Mouse (Mus musculus) telencephalon, adult 2 months (tissue): ENCODE data around the gene Gm9767.

Source experiments
- DNase-seq: peaks from one replicate; pipeline ENCODE4 v3.0.0-alpha.2; 2011; ENCODE audit warnings: low read depth, low spot score

Gene Gm9767

DNA sequence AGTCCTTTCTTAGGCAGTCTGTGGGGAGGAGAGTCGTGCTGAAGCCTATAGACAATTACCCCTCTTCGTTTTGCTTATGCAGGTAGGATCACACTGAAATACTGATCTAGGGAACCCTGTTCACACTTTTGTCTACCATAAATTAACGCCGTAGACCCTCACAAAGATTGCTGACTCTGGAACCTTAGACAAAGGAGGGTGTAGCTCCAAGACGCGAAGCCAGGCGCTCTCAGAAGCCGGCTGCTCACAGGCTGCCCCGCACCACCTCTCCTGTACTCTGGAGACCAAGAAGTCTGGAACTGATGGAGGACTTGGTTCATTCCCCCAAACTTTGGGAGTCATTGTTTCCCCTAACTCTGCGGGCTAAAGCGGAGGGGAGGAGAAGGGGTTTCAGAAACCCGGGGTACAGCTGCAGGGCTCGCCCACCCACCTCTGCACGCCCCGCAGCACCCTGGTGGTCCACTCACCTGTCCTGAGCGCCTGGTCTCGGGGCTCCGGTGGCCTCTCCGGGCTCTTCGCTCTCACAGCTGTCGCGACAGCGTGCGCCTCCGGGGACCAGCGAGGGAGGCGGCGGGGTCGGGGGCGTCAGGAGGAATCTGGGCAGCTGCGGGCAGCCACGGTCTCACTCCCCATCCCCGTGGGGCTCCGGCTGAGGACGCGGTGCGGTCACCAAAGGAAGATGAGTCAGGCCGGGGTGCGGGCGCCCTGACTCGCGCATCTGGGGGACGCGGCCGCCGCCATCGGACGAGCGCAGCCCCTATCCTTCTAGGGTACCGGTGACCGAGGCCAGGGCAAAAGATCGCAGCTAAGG is at the start of gene Gm9767:
Gm9767 (plus strand) TSS at position 585 of the 811 bp plus-strand sequence.
- no peak for DNase-seq

GRCm38 (mm10) chr10:26034931-26035330 is 43.1 kb upstream of the Gm9767 start:
- DNase-seq, result peak; percentile 88

GRCm38 (mm10) chr10:26051177-26051576 is 26.9 kb upstream of the Gm9767 start:
- DNase-seq, result no peak

- DNase-seq, result peak; percentile 60
Observed at GRCm38 (mm10) chr10:26059662-26060307, 18.3 kb upstream of the Gm9767 start.

DNA sequence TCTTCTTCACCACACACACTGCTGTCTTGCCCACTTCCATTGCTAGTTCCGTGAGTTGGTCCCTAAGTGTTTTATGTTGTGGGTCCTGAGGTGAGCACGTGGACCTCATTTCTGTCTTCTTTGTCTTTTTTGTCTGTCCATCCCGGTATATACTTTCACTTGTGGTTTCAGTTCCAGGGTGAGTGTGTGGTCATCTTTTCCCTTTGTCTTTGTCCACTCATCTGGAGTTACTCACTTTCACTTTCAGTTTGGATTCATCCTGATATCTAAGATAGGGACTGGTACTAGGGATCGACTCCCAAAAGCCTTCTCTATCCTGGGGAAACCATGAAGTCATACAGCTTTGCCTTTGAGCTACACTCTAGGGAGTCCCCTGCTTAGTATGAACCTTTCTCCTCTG is 15.0 kb upstream of the Gm9767 start:
- no peak for DNase-seq

DNA sequence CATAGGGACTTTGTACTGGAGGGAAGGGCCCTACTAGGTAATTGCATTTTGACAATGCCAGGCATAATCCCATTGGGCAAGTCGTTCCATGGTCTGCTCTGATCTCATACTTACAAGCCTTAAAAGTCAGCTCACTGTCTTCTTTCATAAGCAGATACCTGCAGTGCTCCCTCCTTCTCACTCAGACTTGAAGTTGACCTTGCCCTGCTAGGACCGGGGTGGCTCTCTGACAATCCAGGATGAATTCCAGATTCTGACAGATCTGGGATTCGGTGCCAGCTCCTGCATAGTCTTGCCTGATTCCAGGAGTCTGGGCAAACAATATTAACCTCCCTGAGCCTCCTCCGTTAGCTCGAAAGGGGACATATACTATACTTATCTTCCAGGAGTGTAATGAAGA is 6.1 kb upstream of the Gm9767 start:
- DNase-seq, result no peak

DNA sequence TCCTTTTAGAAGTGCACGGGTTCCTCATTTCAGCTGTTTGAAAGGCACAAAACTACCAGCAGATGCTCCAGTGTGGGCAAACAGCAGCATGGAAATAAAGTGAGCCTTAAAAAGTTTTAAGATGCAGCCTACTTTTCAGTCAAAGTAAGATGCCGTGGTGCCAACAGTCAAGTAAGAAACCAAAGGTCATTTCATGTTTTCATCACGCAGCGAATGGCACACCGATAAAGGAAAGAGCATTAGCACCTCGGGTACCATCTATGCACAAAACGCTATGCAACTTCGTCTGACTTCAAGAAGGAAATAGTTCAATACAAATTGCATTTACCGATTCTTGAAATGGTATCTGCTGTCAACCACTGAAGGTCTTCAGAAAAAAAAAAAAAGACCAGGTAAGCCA is 1.1 kb upstream of the Gm9767 start:
- DNase-seq, result no peak

GRCm38 (mm10) chr10:26078521-26079142 is 577 bp downstream of the Gm9767 start, which contains the start of gene Tmem200a:
Gene Tmem200a, minus strand, starts transcription at chr10:26079052.
- DNase-seq, result peak; percentile 27

- no peak for DNase-seq
Observed at GRCm38 (mm10) chr10:26079678-26080077, 1.6 kb downstream of the Gm9767 start.

DNA sequence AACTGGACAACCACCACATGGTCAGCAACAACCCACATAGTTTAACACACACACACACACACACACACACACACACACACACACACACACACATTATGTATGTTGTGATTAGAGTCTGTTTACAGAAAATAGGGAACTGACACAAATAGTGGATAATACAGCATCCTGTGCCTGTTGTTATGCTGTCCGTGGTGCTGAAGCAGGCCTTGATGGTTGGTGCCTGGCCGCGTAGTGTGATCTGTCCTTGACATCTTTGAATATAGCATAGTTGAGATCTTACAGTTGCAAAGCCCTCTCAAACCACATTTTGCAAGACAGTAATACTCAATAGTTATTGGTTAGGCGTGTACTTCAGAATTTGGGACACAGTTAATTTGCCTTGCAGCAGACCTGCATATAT is 4.0 kb downstream of the Gm9767 start:
- DNase-seq, result no peak

GRCm38 (mm10) chr10:26103330-26103982 is 25.4 kb downstream of the Gm9767 start:
- DNase-seq, result no peak

GRCm38 (mm10) chr10:26114409-26114808 is 36.4 kb downstream of the Gm9767 start:
- DNase-seq, result no peak

GRCm38 (mm10) chr10:26119067-26119821 is 41.2 kb downstream of the Gm9767 start:
- no peak for DNase-seq

- no peak for DNase-seq
Observed at GRCm38 (mm10) chr10:26119822-26120183, 41.7 kb downstream of the Gm9767 start.
